Mouse (Mus musculus): ENCODE measurements around the gene Nfyb.

Nfyb gene

GRCm38 (mm10) chr10:82763840-82764631, at the start of gene Nfyb:
Nfyb (minus strand) TSS chr10:82764144.
- peak; percentile 99 for DNase-seq

GRCm38 (mm10) chr10:82811855-82812431, 48.0 kb upstream of the Nfyb start:
- DNase-seq: peak; percentile 91

GRCm38 (mm10) chr10:82809352-82809751, 45.4 kb upstream of the Nfyb start:
- no peak for DNase-seq

- no peak for DNase-seq
These were observed 44.9 kb upstream of the Nfyb start for GRCm38 (mm10) chr10:82808891-82809290.

GRCm38 (mm10) chr10:82808155-82808554, 44.2 kb upstream of the Nfyb start:
- peak; percentile 35 for DNase-seq

GRCm38 (mm10) chr10:82807238-82807637, 43.3 kb upstream of the Nfyb start:
- peak; percentile 36 for DNase-seq

- no peak for DNase-seq
These were observed 42.5 kb upstream of the Nfyb start for GRCm38 (mm10) chr10:82806414-82806813.

GRCm38 (mm10) chr10:82805111-82805510, 41.2 kb upstream of the Nfyb start:
- no peak for DNase-seq

GRCm38 (mm10) chr10:82804396-82804795, 40.5 kb upstream of the Nfyb start:
- DNase-seq: no peak

GRCm38 (mm10) chr10:82800094-82800493, 36.1 kb upstream of the Nfyb start:
- DNase-seq: no peak

GRCm38 (mm10) chr10:82798312-82798933, 34.5 kb upstream of the Nfyb start:
- no peak for DNase-seq

GRCm38 (mm10) chr10:82797119-82797491, 33.2 kb upstream of the Nfyb start:
- DNase-seq: no peak

GRCm38 (mm10) chr10:82796471-82797118, 32.7 kb upstream of the Nfyb start:
- no peak for DNase-seq

GRCm38 (mm10) chr10:82795767-82796166, 31.8 kb upstream of the Nfyb start:
- no peak for DNase-seq

- peak; percentile 38 for DNase-seq
These were observed 31.3 kb upstream of the Nfyb start for GRCm38 (mm10) chr10:82795071-82795731.

- no peak for DNase-seq
These were observed 28.4 kb upstream of the Nfyb start for GRCm38 (mm10) chr10:82792311-82792710.

- DNase-seq: no peak
These were observed 27.8 kb upstream of the Nfyb start for GRCm38 (mm10) chr10:82791713-82792112.

GRCm38 (mm10) chr10:82790504-82790903, 26.6 kb upstream of the Nfyb start:
- no peak for DNase-seq

GRCm38 (mm10) chr10:82789181-82789580, 25.2 kb upstream of the Nfyb start:
- DNase-seq: no peak

GRCm38 (mm10) chr10:82782472-82782871, 18.5 kb upstream of the Nfyb start:
- no peak for DNase-seq

GRCm38 (mm10) chr10:82780816-82781215, 16.9 kb upstream of the Nfyb start:
- no peak for DNase-seq

GRCm38 (mm10) chr10:82780322-82780721, 16.4 kb upstream of the Nfyb start:
- no peak for DNase-seq

- DNase-seq: no peak
These were observed 15.9 kb upstream of the Nfyb start for GRCm38 (mm10) chr10:82779831-82780230.
